Mouse (Mus musculus) testis, adult 2 months (tissue): ENCODE data around the gene Id1. TPM values are rescaled to one million over a fixed set of nuclear protein-coding genes. Genes with fewer than 3 reads are reported as not detected.

Experiments used
- H3K27ac ChIP-seq: fragments of 200-500 bp; 2 replicates; pipeline ENCODE4 v1.5.1; 2012; ENCODE audit warnings: low read depth, low read length; ENCODE audit not compliant: control insufficient read depth, insufficient read depth
- H3K27me3 ChIP-seq: fragments of 200-500 bp; 2 replicates; pipeline ENCODE4 v1.6.1; 2012; ENCODE audit warnings: mild to moderate bottlenecking, low read length, moderate library complexity; ENCODE audit not compliant: control insufficient read depth, insufficient read depth
- H3K36me3 ChIP-seq: fragments of 200-500 bp; 2 replicates; pipeline ENCODE4 v1.6.1; 2012; ENCODE audit warnings: mild to moderate bottlenecking, low read length; ENCODE audit not compliant: control insufficient read depth, insufficient read depth
- H3K4me1 ChIP-seq: fragments of 200-500 bp; 2 replicates; pipeline ENCODE4 v1.6.1; 2012; ENCODE audit warnings: low read length; ENCODE audit not compliant: control insufficient read depth, insufficient read depth
- H3K4me3 ChIP-seq: fragments of 200-500 bp; 2 replicates; pipeline ENCODE4 v1.5.1; 2012; ENCODE audit warnings: low read depth, mild to moderate bottlenecking, low read length, moderate library complexity, mixed read lengths; ENCODE audit not compliant: control insufficient read depth
- CTCF ChIP-seq: fragments of 200-500 bp; IDR thresholded peaks from 2 replicates; pipeline ENCODE4 v1.5.1; 2012; ENCODE audit warnings: low read depth, mild to moderate bottlenecking, inconsistent platforms, low read length, moderate library complexity; ENCODE audit not compliant: control insufficient read depth, insufficient read depth, insufficient replicate concordance
- POLR2A ChIP-seq: fragments of 200-500 bp; IDR thresholded peaks from 2 replicates; pipeline ENCODE4 v1.6.1; 2012; ENCODE audit warnings: low read depth, mild to moderate bottlenecking, inconsistent platforms, low read length, moderate library complexity; ENCODE audit not compliant: control insufficient read depth
- polyA plus RNA-seq: library from polyadenylated mRNA; depleted of rRNA; stranded (reverse); fragments of >200 nt; gene quantifications from 2 replicates; pipeline ENCODE4 v1.2.3, GENCODE M21; 2012; rRNA removed

The Id1 gene
- polyA plus RNA-seq, 1 experiment: 5.5 TPM

DNA sequence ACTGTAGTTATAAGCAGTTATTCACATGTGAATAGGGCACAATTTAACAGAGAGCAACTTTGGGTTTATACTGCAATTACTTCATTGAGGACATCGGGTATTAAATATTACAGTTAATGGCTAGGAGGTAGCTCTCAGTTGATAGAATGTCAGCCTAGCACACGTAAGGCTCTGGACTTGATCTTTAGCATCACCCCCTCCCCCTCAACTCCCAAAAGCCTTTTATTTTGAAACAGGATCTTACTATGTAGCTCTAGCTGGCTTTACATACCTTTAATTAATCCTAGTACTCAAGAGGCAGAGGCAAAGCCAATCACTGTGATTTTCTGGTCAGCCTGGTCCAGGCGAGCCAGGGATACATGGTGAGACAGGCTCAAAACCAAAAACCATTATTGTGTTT, 41.0 kb downstream of the Id1 start:
- Histone ChIP-seq H3K36me3 (peaks cover 4% of the 10 kb centered on the region; the same call in 1 of the 2 replicates), H3K4me3 (peak overlapping the region; percentile 51; the same call in 1 of the 2 replicates), H3K4me1 (peaks cover 15% of the 10 kb centered on the region), H3K27ac (no peak overlapping the region), H3K27me3 (no peaks in the 10 kb centered on the region)
- TF ChIP-seq CTCF (no peak), POLR2A (no peak)

DNA sequence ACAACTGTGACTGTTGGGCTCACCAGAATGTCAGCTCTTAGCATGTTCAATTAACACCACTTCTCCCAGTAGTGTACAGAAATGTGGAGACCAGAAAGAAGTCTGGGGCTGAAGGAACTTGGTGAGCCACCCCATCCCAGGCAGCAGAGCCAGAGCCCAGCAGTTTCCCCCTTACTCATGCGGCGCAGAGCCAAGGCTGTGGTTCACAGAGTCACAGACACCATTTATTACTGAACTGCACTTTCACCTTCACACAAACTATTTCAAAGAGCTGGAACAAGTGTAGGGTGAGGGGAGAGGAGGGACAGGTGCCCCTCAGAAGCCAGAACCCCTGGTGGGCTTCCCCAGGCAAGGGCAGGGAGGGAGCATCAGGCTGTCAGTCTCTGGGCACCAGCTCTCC, 44.4 kb downstream of the Id1 start:
- Histone ChIP-seq H3K4me1 (peaks cover 19% of the 10 kb centered on the region), H3K36me3 (peaks cover 4% of the 10 kb centered on the region; the same call in 1 of the 2 replicates), H3K4me3 (peak overlapping the region; percentile 90), H3K27me3 (no peaks in the 10 kb centered on the region), H3K27ac (peak overlapping the region; percentile 74)
- TF ChIP-seq POLR2A (no peak), CTCF (no peak)

DNA sequence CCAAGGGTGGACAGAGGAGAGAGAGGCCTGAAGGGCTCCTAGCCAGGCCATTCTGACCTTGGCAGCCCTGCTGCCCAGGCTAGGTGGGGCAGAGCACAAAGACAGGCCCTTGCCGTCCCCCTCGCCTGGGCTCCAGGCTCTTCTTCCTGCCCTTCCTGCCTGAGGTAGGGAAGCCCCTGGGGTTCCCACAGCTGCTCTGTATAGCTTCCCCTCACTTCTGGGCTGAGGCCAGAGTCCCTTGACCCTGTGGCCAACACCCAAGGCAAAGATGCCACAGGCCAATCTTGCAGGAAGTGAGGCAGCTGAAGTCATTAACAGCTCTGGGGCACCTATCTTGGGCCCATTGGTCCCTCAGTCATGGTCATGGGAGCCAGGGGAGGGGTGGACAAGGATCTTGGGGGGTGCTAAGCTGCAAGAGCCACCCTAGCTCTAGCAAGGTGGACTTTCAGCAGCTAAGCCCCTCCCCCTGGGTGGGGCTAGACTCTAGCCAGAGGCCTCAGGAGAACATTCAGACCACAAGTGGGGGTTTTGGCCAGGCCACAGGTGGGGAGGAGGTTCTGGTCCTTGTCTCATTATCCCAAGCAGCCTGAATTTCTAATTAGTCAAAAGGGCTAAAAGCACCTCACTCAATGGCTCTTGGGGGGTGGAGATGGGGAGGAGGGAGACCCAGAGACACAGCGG, 45.1 kb downstream of the Id1 start:
- Histone ChIP-seq H3K27ac (peak overlapping the region; percentile 55), H3K36me3 (peaks cover 4% of the 10 kb centered on the region; the same call in 1 of the 2 replicates), H3K4me3 (peak overlapping the region; percentile 90), H3K4me1 (peaks cover 19% of the 10 kb centered on the region), H3K27me3 (no peaks in the 10 kb centered on the region)
- TF ChIP-seq POLR2A (no peak), CTCF (no peak)

DNA sequence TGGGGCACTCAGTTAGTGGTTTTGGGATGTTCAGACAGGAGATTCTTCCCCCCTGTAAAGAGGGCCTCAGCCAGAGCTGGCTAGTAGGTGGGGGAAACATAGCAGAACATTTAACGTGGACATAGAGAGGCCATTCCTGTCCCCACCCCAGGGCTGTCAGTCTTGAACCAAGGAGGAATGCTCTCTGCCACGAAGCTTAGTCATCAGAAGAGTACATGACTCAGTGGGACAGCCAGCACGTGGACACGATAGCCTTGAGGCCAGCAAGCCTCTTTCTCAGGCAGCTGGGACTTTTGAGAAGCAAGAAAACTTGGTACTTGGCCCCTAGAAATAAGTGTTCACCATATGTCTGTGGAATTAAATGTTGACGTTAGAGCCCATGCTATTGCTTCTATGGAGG, 46.6 kb downstream of the Id1 start:
- peaks cover 4% of the 10 kb centered on the region; the same call in 1 of the 2 replicates for H3K36me3 ChIP-seq
- no peak for TF ChIP-seq CTCF
- TF ChIP-seq POLR2A: no peak
- H3K27ac ChIP-seq: no peak overlapping the region
- no peak overlapping the region for H3K4me3 ChIP-seq
- peaks cover 19% of the 10 kb centered on the region for H3K4me1 ChIP-seq
- H3K27me3 ChIP-seq: no peaks in the 10 kb centered on the region

DNA sequence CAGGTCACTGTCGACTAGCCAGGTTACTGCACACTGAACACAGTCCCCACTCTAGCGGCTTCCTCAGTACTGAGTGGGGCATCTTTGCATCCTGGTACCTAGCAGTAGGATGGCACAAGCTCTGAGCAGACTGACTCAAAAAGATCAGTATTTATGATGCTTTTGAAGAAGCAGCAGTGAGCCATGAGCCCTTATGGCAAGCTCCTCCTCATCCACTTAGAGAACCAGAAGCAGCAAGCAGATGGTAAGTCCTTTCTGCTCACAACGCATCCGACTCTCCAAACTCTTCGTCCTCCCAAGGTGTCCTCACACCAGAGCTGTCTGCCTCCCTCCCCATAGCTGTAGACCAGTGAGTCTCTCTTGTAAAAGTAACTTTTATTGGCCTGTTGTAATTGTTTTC, 47.2 kb downstream of the Id1 start:
- Histone ChIP-seq H3K4me1 (peaks cover 19% of the 10 kb centered on the region), H3K4me3 (no peak overlapping the region), H3K27me3 (no peaks in the 10 kb centered on the region), H3K36me3 (peaks cover 4% of the 10 kb centered on the region; the same call in 1 of the 2 replicates), H3K27ac (no peak overlapping the region)
- no peak for TF ChIP-seq CTCF

DNA sequence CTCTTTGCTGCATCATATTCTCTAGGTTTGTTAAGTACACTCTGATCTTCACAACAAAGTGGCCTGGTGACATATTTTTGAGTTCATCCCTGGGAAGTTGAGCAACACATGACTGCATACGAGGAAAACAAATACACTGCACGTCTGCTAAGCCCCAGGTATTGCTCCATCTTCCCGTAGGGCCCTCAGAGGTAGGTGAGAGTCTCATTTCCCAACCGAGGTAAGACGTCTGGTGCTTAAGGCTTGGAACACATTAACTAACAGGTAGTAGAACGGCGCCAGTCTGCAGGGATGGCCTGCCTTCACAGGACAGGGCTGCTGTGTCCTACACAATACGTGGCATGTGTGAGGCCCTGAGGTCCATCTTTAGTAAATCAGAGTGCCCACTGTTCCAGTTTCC, 48.6 kb downstream of the Id1 start:
- H3K27ac ChIP-seq: peak overlapping the region; percentile 70
- TF ChIP-seq CTCF (no peak), POLR2A (no peak)
- peaks cover 4% of the 10 kb centered on the region; the same call in 1 of the 2 replicates for H3K36me3 ChIP-seq

DNA sequence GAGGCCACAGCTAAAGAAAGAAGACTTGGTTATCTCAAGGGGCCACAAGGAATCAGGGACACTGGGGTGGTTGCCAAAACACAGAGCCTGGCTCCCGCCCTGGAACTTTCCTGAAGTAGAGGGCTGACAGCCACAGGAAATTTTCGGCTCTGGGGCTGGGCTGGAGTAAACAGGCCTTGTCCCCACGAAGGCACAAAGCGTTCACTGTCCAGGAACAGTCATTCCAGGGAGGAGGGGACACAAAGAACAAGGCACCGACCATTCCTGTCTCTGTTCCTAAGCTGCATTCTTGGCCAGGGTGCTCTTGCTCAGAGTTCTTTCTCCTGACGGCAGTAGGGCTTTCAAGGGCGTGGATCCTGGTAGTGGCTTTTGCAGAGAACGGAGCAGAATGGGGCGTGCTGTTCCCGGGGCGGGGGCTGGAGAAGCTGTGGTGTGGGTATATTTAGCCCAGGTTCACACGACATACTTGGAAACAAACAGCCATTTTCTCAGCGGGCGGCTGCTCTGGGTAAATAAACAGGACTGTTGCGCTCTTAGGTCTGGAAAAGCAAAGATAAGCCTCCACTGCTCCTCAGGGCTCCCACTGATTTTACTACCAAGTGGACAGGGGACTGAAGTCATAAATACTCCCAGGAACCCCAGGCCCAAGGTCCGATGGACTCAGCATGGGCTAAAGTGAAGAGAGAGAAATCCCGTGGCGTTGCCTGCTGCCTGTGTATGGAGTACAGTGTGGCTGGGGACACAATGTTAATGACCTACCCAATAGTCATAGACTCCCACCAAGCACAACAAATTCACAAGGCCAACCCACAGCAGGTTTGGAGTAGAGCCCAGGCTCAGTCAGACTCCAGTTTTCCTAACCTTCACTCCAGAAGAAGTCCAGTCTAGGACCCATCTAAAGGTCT, 49.6 kb downstream of the Id1 start:
- peak overlapping the region; percentile 70 for H3K27ac ChIP-seq
- H3K4me3 ChIP-seq: no peak overlapping the region
- no peaks in the 10 kb centered on the region for H3K27me3 ChIP-seq
- peaks cover 1% of the 10 kb centered on the region; the same call in 1 of the 2 replicates for H3K36me3 ChIP-seq
- peaks cover 18% of the 10 kb centered on the region for H3K4me1 ChIP-seq
- no peak for TF ChIP-seq CTCF
- no peak; the same call in 1 of the 2 replicates for TF ChIP-seq POLR2A

More for the DNA sequence above, 48.6 kb downstream of the Id1 start:
- peaks cover 21% of the 10 kb centered on the region for H3K4me1 ChIP-seq
- H3K4me3 ChIP-seq: no peak overlapping the region
- H3K27me3 ChIP-seq: no peaks in the 10 kb centered on the region

Other genes starting within 250 kb of the Id1 start
- 7.6 TPM in 1 of 2 replicates, not detected in the other for gene Defb22, start 246.1 kb upstream of the Id1 start, polyA plus RNA-seq
- gene Defb26, start 224.6 kb upstream of the Id1 start, polyA plus RNA-seq: 4.3 TPM in 1 of 2 replicates, not detected in the other
- 108 TPM in 1 of 2 replicates, not detected in the other for gene Defb28, start 218.0 kb upstream of the Id1 start, polyA plus RNA-seq
- gene Defb29, start 196.2 kb upstream of the Id1 start, polyA plus RNA-seq: not detected in 2 replicates
- gene Gm17416, start 166.9 kb upstream of the Id1 start, polyA plus RNA-seq: not detected in 2 replicates
- gene Defb21, start 163.5 kb upstream of the Id1 start, polyA plus RNA-seq: 4.1 and 4.5 TPM in 2 replicates
- gene Defb19, start 155.9 kb upstream of the Id1 start, polyA plus RNA-seq: 710 and 946 TPM in 2 replicates
- 16.3 and 25.5 TPM in 2 replicates for gene Defb45, start 136.9 kb upstream of the Id1 start, polyA plus RNA-seq
- gene Defb36, start 131.9 kb upstream of the Id1 start, polyA plus RNA-seq: 125 and 129 TPM in 2 replicates
- not detected in 2 replicates for gene Defb25, start 113.2 kb upstream of the Id1 start, polyA plus RNA-seq
- 1.2 and 1.7 TPM in 2 replicates for gene Rem1, start 109.3 kb upstream of the Id1 start, polyA plus RNA-seq
- gene H13, start 66.8 kb upstream of the Id1 start, polyA plus RNA-seq: 84.1 and 84.7 TPM in 2 replicates
- gene Mcts2, start 49.2 kb upstream of the Id1 start, polyA plus RNA-seq: 41.8 and 43.6 TPM in 2 replicates
- gene Cox4i2, start 17.9 kb downstream of the Id1 start, polyA plus RNA-seq: 0.32 and 0.85 TPM in 2 replicates
- 74.9 and 80.8 TPM in 2 replicates for gene Bcl2l1, start 95.5 kb downstream of the Id1 start, polyA plus RNA-seq
- gene Tpx2, start 111.7 kb downstream of the Id1 start, polyA plus RNA-seq: 8.2 and 9.0 TPM in 2 replicates
- 0.04 TPM in 1 of 2 replicates, not detected in the other for gene Mylk2, start 175.1 kb downstream of the Id1 start, polyA plus RNA-seq
- 4.1 and 4.3 TPM in 2 replicates for gene Foxs1, start 197.0 kb downstream of the Id1 start, polyA plus RNA-seq
- gene Dusp15, start 215.4 kb downstream of the Id1 start, polyA plus RNA-seq: 151 and 166 TPM in 2 replicates
- 203 and 218 TPM in 2 replicates for gene Ttll9, start 226.2 kb downstream of the Id1 start, polyA plus RNA-seq